Mouse (Mus musculus) retina, embryonic 14.5 days (tissue): ENCODE data around the gene Olfr741.

Experiments used
- DNase-seq: peaks from one replicate; pipeline ENCODE4 v3.0.0-alpha.2; 2015; ENCODE audit warnings: low spot score

The Olfr741 gene

GRCm38 (mm10) chr14:50472438-50472837 lies at the start of gene Olfr741:
Gene Olfr741, plus strand, starts transcription at chr14:50472738.
- DNase-seq, result no peak

GRCm38 (mm10) chr14:50445245-50445644 lies 27.3 kb upstream of the Olfr741 start, which contains the start of gene Olfr740:
Gene Olfr740, plus strand, starts transcription at chr14:50445545.
- DNase-seq, result no peak

GRCm38 (mm10) chr14:50478406-50478805 lies 5.9 kb downstream of the Olfr741 start:
- DNase-seq, result no peak

- DNase-seq, result no peak
Measured at GRCm38 (mm10) chr14:50503300-50503699, 30.8 kb downstream of the Olfr741 start, which contains the start of gene Olfr742. Gene Olfr742, plus strand, starts transcription at chr14:50503600.

- no peak for DNase-seq
Measured at GRCm38 (mm10) chr14:50521539-50521938, 49.0 kb downstream of the Olfr741 start, which contains the start of gene Olfr743. Gene Olfr743, plus strand, starts transcription at chr14:50521839.
